Mouse (Mus musculus): Measurements from ENCODE around the gene Lrrtm3.

GRCm38 (mm10) chr10:64001531-64001930 lies 88.5 kb downstream of the Lrrtm3 start:
- no peak for TF ChIP-seq TAL1 (IDR thresholded peaks at IDR 0.05; ENCODE audit: low read length)
- TF ChIP-seq GATA1 (IDR thresholded peaks at IDR 0.05; ENCODE audit: low read length), result no peak

Measured in erythroblast, embryonic 14.5 days (primary cell).